Mouse (Mus musculus) kidney, adult 11 months (tissue): ENCODE results near the gene Fnip2.

ENCODE experiments used
- DNase-seq: peaks from one replicate; pipeline ENCODE4 v3.0.0; 2022

The Fnip2 gene

DNA sequence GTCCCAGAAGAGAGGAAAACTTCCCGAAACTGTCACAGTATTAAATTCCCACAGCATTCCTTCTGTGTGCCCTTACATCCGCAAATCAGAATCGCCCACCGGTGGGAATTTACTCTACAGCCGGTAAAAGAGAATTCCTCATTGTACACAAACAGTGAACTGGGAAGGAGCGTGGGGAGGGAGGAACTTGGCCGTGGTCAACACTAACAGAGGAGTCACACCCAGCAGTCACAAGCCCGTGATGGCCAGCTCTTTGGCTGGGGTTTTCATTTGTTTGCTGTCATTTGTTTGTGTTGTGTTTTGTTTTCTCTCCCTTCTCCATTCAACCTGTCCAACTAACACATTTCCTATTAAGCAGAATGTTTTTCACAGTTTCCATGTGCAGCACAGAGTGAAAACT is 39.7 kb downstream of the Fnip2 start:
- peak; percentile 33 for DNase-seq

DNA sequence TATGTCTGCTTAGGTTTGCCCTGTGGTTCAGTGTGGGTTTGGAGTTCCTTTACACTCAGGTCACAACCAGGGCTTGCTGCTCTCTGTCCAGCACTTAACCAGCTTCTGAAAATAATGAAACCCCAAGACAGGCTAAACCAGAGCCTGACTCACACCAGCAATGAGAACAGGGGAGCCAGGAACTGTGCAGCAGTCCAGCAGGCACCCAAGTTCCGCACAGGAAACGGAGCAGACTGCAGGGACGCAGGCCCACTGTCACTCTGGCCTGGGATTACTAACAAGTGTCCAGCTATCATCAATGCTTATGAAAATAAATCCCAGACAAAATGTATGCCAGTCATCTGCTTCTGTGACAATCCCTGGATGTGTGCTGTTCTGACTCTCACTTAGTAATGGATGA is 40.1 kb downstream of the Fnip2 start:
- DNase-seq = no peak

GRCm38 (mm10) chr3:79523349-79523748 is 44.2 kb downstream of the Fnip2 start:
- DNase-seq = no peak

- DNase-seq = peak; percentile 28
These were observed 47.7 kb downstream of the Fnip2 start for GRCm38 (mm10) chr3:79519862-79520261.

DNA sequence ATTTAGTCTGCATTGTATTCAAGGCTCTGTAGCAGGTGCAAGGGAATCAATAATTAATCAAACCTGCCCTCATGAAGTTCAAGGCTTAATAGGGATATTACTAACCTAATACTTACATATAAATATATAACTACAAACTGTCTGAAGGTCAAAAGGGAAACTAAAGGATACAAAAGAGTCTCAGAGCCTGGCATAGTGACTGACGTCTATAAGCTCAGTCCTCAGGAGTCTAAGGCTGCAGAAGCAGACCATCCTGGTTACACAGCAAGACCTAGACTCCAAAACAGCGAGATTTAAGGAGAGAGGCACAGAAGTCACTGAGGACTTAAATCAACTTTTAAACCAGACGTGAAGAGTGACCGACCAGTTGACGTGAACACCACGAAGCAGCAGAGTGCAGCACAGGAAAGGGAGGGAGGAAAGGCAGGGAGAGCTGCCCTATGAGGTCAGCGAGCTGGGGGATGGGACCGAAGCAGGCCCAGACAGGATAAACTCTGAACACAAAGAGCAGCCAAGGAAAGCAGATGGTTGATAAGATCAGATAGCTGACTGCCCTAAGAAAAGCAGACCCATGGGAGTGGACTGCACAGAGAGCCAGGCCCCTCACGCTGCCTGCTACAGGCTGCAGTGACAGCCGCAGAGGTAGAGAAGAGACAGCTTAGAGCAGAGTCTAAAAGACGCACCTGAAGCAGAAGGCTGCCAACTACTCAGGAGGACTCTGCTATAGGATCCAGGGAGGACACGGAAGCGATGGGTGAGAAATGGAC is 48.7 kb downstream of the Fnip2 start:
- DNase-seq = peak; percentile 80

- DNase-seq = peak; percentile 30
These were observed 49.6 kb downstream of the Fnip2 start for GRCm38 (mm10) chr3:79517884-79518591.

DNA sequence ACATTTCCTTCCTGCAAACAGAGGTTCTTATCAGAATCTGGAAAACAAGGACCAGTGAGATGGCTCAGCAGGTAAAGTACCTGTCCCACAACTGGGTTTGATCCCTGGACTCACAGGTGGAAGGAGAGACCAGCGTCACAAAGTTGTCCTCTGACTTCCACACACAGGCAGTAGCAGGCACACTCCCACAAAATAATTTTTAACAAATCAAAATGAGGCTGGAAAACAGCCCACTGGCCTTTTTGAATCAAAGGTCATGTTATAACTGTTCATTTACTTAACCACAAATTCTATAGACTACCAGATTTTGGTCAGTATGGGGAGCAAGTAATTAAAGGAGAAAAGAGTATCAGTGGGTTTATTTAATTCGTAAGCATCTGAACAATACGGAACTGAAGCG is 50.6 kb downstream of the Fnip2 start:
- no peak for DNase-seq

GRCm38 (mm10) chr3:79516099-79516920 is 51.3 kb downstream of the Fnip2 start:
- DNase-seq = no peak

- no peak for DNase-seq
These were observed 53.3 kb downstream of the Fnip2 start for GRCm38 (mm10) chr3:79514304-79514703.

- DNase-seq = no peak
These were observed 66.3 kb downstream of the Fnip2 start for GRCm38 (mm10) chr3:79501166-79501728.

- DNase-seq = peak; percentile 49
These were observed 67.3 kb downstream of the Fnip2 start for GRCm38 (mm10) chr3:79500279-79500678.

- DNase-seq = no peak
These were observed 70.9 kb downstream of the Fnip2 start for GRCm38 (mm10) chr3:79496668-79497067.

DNA sequence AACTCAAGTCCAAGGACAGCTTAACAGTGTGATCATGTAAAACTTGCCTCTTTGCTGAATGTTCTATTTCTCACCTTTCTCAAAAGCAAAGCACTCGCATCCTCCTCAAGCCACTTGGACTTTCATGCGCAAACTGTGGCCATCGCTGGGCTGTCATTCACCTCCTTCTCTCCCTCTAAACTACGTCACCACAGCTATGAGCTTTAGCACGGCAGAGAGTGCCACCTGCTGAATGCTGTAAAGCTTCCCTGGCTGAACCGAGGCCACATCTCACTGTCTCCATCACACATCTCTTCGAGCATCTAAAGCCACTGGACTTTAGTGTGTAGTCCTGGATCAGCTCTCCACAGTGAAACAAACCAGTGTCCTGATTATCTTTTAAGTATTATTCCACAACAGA is 72.4 kb downstream of the Fnip2 start:
- DNase-seq = no peak

GRCm38 (mm10) chr3:79494028-79494427 is 73.6 kb downstream of the Fnip2 start:
- DNase-seq = no peak

DNA sequence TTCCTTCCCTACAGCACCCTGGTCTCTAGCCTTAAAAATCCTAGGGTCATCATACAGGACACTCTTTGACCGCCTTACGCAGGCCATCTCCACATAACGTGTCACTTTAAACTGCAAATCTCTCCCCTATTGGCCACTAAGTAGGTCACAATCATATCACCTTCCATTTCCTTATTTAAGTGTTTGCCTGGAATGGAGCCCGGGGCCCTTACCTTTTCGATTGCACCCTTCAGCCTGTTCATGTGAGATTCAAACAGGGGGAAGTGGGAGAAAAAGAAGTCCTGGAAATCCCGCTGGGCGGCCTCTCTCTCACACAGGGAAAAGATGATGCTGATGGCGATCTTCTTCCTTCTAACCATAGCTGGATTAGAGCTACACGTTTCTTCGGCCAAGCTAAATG is 74.5 kb downstream of the Fnip2 start:
- no peak for DNase-seq

GRCm38 (mm10) chr3:79491614-79492013 is 76.0 kb downstream of the Fnip2 start:
- DNase-seq = no peak

- DNase-seq = no peak
These were observed 77.5 kb downstream of the Fnip2 start for GRCm38 (mm10) chr3:79490102-79490501.

DNA sequence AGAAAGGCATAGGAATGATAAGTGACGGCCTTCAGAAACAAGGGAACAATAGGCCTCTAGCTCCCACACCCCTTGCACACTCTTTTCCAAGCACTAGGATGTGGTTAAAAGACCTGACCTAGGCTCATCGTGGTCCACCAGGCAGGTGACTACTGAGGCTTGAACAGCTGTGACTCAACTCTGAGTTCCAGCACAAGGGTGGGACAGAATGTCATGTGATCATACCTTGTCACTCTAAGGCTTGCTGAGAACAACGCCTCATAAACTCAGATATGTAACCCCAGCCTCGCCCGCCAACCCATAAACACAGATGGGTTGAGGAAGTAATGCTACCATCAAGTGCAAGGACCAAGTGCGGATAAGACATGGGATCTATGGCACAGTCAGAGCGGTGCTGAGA is 79.6 kb downstream of the Fnip2 start:
- DNase-seq = no peak

GRCm38 (mm10) chr3:79484286-79485063 is 83.1 kb downstream of the Fnip2 start:
- DNase-seq = no peak

DNA sequence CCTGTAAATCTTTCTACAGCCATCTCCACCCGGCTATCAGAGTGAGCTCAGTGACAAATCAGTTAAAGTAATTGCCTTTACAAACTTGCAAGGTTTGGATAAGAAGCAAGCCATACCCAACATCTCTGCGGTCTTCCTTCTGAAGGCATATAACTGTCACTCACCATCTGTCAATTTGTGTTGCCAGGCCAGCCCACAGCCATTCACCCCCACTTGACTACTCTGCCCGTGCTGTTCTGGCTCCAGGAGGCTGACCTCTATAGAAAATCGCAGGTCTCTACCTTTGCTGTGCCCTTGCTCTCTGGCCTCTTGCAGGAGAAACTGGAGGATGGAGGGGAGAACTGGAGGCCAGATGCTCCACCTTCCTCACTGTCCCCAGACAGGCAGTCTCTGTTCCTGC is 88.7 kb downstream of the Fnip2 start:
- DNase-seq = no peak

DNA sequence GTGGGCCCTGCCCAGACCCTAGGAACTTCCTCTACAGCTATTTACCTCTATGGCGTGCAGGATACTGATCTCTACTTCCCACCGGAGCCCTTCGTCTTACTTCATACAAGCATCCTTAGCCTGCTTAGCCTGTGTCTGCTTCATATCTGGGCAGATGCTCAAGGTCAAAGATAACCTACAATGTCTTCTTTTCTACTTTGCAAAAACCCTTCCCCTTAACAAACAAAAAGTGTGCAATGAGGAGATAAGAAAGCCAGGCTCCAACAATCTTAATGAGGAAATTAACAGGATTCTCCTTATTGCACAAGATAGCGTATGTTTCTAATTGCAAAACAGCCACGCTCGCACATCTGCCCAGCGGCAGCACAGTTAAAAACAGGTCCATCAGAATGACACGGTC is 89.2 kb downstream of the Fnip2 start:
- DNase-seq = no peak

- no peak for DNase-seq
These were observed 91.6 kb downstream of the Fnip2 start for GRCm38 (mm10) chr3:79475980-79476379.
